Mouse (Mus musculus) stomach, postnatal 0 days (tissue): ENCODE measurements at regions not wholly inside any gene's neighbourhood (a gene's known extent, or its start where the extent isn't known, plus 50 kb on each side); places are given as distances from the start of the nearest gene placed in this dataset.

Experiments
- CTCF ChIP-seq: IDR thresholded peaks from 2 replicates; pipeline ENCODE4 v1.5.1; 2016; ENCODE audit warnings: antibody characterized with exemption, low read depth, mild to moderate bottlenecking, moderate library complexity
- EP300 ChIP-seq: optimal IDR thresholded peaks from 2 replicates; pipeline ENCODE3; 2016; ENCODE audit warnings: antibody characterized with exemption

- TF ChIP-seq CTCF (no peak), EP300 (no peak)
Measured at GRCm38 (mm10) chr17:45335586-45336151, 97.9 kb downstream of the Cdc5l start.
